Mouse (Mus musculus): ENCODE measurements around the gene Oaz1.
"Not testable (repeated sequence)": the region's sequence is repeated elsewhere in the genome, so short reads cannot be mapped to it uniquely, and the experiment has no call there.

The Oaz1 gene

GRCm38 (mm10) chr10:80823847-80824643 is 2.4 kb upstream of the Oaz1 start:
- peak; percentile 68 for DNase-seq (ENCODE audit: low read depth)

GRCm38 (mm10) chr10:80824827-80825226 is 1.6 kb upstream of the Oaz1 start:
- no peak for DNase-seq (ENCODE audit: low read depth)

GRCm38 (mm10) chr10:80827063-80827869 is 810 bp downstream of the Oaz1 start:
- no peak for DNase-seq (ENCODE audit: low read depth)

GRCm38 (mm10) chr10:80827870-80828420 is 1.5 kb downstream of the Oaz1 start:
- DNase-seq (ENCODE audit: low read depth) = no peak

- DNase-seq (ENCODE audit: low read depth) = not testable (repeated sequence)
Measured at GRCm38 (mm10) chr10:80828587-80828986, 2.1 kb downstream of the Oaz1 start.

- peak; percentile 29 for DNase-seq (ENCODE audit: low read depth)
Measured at GRCm38 (mm10) chr10:80829359-80830278, 3.2 kb downstream of the Oaz1 start.

GRCm38 (mm10) chr10:80831136-80831535 is 4.7 kb downstream of the Oaz1 start:
- DNase-seq (ENCODE audit: low read depth) = peak; percentile 65

GRCm38 (mm10) chr10:80832818-80833217 is 6.4 kb downstream of the Oaz1 start:
- no peak for DNase-seq (ENCODE audit: low read depth)

- DNase-seq (ENCODE audit: low read depth) = no peak
Measured at GRCm38 (mm10) chr10:80835617-80836016, 9.2 kb downstream of the Oaz1 start.

GRCm38 (mm10) chr10:80836949-80837379 is 10.5 kb downstream of the Oaz1 start:
- no peak for DNase-seq (ENCODE audit: low read depth)

- no peak for DNase-seq (ENCODE audit: low read depth)
Measured at GRCm38 (mm10) chr10:80837827-80838226, 11.4 kb downstream of the Oaz1 start.

- DNase-seq (ENCODE audit: low read depth) = no peak
Measured at GRCm38 (mm10) chr10:80838346-80838912, 12.0 kb downstream of the Oaz1 start.

GRCm38 (mm10) chr10:80839848-80840247 is 13.4 kb downstream of the Oaz1 start:
- DNase-seq (ENCODE audit: low read depth) = no peak

- no peak for DNase-seq (ENCODE audit: low read depth)
Measured at GRCm38 (mm10) chr10:80841685-80842084, 15.2 kb downstream of the Oaz1 start.

GRCm38 (mm10) chr10:80842334-80842733 is 15.9 kb downstream of the Oaz1 start:
- DNase-seq (ENCODE audit: low read depth) = no peak

- DNase-seq (ENCODE audit: low read depth) = no peak
Measured at GRCm38 (mm10) chr10:80843087-80843930, 16.9 kb downstream of the Oaz1 start.

- peak; percentile 32 for DNase-seq (ENCODE audit: low read depth)
Measured at GRCm38 (mm10) chr10:80843931-80844547, 17.6 kb downstream of the Oaz1 start, which contains the start of gene Lingo3. Lingo3 (minus strand) TSS chr10:80844039.

GRCm38 (mm10) chr10:80845055-80845693 is 18.7 kb downstream of the Oaz1 start:
- no peak for DNase-seq (ENCODE audit: low read depth)

GRCm38 (mm10) chr10:80845732-80846131 is 19.3 kb downstream of the Oaz1 start:
- DNase-seq (ENCODE audit: low read depth) = no peak

Measured in induced T-regulatory cell, adult 2 months (primary cell).